Mouse (Mus musculus) monocyte, adult 2 months (primary cell): ENCODE results near the gene Prkce.

Experiments
- DNase-seq, 2 experiments: peaks; one replicate each; pipeline ENCODE4 v3.0.0; 2022; ENCODE audit warnings: low spot score in 2 of 2, low read depth in 1 of 2

Prkce gene

DNA sequence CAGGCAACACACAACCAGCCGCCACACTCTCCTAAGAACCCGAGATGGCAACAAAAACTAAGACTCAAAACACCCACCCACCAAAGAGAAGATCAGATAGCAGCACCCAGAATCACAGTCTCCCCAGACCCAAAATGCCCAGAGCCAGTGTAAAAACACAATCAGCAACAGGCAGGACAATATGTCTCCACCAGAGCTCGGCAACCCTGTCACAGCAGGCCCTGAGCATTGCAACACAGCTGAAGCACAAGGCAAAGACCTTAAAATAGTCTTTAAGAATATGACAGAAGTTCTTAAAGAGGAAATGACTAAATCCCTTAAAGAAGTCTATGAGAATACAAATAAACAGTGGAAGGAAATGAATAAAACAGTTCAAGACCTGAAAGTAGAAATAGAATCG, 495.9 kb downstream of the Prkce start:
- DNase-seq: no peak

DNA sequence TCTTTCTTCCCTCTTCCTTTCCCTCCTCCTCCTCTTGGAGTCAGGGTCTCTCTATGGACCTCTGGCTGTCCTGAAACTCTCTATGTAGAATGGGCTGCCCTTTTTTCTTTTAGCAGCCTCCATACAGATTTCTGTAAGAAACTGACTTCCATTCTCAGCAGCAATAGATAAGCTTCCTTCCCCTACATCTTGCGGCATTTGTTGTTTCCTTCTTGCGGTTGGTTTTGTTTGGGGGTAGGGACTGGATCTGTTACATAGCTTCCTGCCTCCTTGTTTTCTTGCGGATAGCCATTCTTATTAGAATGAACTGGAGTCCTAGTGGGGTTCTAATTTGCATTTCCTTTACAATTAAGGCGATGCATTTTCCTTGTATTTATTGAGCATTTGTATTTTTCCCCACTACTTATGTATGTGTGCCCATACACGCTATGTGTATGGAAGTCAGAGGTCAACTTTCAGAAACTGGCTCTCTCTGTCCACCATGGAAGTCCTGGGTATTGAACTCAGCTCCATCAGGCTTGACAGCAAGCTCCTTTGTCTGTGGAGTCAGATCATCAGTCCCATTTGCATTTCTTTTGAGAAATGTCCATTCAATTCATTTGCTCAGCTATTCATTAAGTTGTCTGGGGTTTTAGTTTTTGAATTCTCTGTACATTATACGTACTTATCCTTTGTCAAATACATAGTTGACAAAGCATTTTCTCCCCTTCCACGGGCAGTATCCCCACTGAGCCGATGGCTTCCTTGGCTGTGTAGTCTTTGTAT, 500.4 kb downstream of the Prkce start:
- DNase-seq: no peak

DNA sequence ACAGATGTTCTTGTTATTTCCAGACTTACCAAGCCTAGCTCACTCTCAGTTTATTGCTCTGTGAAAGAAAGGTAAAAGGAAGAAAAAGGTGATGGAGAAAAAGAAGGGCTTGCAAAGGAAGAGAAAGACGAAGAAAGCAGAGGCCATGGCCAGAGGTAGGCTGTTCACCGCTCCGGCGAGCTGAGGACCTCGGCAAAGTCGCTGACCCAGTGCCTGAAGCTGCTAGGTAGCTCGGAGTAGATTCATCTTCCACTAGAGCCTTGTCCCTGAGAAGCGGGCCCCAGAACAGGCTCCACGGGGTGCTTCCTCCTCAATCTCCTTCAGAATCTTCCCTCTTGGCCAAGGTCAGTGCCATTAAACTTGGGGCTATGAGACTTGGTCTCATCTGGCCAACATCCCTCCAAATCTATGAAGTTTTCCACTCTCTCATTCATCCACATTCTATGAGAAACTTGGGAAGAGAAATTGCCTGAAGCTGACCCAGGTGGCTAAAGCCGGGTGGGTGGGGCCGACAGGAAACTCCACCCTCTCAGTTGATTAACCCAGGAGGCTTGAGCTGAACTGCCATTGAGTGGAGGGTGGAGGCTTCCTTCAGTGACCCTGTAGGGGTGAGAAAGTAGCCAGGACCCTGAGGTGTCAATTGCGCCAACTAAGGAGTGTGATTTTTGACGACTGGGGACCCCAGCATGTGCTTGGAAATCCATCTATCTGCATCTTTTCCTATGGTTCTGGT, 502.2 kb downstream of the Prkce start:
- DNase-seq: no peak

DNA sequence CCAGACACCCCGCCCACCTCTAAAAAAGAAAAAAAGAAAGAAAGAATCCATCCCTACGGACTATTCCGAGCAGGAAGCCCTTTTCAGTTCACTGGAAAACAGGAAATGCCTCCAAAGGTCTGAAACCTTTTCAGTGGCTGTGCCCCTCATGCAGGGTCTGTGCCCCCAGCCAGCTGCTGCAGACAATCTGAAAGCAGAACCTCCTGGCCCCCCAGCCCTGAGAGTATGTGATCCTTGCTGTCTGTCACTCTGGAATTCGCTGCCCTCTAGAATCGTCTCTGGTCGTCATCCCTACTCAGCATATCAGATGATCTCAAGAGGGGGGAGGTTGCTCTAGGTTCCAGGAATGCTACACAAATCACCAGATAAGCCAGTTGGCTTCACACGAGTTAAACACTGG, 503.1 kb downstream of the Prkce start:
- DNase-seq: no peak

DNA sequence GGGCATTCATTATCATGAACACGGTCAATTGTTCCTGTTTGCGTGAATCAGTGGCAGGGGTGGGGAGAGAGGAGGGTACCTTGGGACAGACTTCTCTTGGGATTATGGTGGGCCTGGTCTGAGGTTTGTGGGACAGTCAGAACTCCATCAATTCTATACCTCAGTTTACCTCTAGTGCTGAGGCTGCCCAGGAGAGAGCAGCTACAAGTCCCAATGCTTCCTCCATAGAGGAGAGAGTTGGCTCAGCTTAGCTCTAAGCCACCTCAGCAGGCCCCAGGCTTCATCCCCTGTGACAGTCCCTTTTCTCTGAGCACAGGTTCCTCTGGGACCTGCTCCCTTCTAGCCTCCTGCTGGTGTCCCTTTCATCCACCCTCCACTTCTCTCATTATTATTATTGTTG, 507.4 kb downstream of the Prkce start:
- no peak for DNase-seq

DNA sequence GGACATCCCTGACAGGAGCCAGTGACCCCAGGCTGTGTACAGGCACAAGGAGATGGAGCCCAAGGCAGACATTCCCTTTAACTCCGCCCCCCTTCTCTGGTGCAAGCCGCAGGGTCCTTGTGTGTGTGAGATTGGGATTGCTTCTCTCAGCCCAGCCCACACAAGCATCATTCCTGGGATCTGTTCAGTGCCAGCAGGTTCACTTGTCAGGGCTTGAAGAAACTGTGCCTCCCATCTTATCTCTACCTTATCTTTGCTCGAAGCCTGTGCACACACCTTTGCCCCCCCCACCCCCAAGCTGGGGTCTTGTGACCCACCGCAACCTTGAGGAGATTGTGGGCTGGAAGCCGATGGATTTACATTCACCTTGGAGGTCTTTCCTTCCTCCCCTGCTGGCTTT, 508.8 kb downstream of the Prkce start:
- no peak for DNase-seq

DNA sequence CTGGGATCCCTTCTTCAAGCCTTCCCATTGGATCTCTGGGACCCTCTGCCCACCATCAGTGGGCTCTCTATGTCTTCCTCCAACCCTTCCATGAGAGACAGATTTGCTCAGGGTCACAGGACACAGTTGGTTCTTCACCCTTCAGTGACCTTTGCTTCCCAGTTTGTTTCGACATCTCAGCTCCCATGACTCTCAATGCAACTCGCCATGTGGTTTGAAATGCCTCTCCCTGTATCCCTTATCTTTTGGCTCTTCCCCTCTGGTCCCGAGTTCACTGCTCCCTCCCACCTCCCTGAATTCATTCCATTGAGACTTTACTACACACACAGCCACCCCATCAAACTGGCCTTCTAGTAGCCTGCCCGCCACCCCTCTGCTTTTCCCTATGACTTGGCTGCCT, 509.3 kb downstream of the Prkce start:
- DNase-seq: no peak

DNA sequence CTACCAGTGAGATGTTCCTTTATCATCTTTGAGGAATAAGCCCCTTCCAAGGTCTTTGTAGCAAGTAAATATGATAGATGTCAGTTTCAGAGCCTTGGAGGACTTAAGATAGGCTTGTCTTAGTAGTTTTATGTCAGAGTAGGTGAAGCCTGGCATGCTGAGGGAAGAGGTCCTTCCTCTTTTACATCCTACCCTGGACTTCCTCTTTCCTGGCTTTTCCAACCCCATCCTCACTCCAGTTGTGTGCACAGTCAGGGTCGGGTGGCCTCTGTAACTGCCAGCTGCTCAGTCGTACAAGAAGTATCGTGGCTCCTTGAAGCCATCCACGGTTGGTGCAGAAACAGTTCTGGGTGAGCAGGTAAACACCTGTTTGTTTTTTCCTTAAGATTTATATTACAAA, 517.7 kb downstream of the Prkce start:
- no peak for DNase-seq

DNA sequence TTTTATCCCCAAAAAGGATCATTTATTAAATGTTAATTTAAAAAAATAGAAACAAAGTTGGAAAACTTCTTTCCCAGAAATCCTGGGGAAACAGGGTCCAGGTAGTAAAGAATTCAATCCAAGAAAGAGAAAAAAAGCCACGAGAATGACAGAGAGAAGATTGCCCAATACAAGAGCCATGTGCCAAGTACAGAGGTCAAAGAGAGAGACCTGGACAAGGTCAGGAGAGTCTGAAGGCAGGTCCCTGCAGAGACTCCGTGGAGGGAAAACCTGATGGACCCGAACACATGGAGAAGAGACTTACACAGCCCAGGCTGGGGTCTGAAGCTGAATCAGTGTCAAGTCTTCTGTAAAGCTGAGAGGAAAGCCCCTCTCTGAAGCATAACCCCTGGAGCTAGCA, 519.4 kb downstream of the Prkce start:
- DNase-seq: no peak

DNA sequence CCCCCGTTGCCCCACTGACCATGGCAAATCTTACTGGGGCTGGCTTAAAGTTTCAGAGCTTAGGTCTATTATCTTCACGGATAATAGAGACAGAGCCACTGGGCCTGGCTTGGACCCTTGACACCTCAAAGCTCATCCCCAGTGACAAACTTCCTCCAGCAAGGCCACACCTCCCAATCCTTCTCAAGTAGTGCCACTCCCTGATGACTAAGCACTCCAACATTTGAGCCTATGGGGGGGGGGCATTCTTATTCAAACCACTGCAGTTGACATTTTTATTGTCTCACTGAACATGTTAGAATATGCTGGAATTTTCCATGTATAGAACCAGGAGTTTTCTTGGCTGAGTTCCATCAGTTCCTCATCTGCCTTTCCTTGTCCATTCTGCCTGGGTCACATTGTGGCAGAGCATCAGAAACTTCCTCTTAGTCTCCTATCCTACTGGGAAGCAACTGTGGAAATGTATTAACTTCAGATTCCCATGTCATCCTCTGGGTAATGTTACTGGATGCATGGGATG, 523.3 kb downstream of the Prkce start:
- no peak for DNase-seq

DNA sequence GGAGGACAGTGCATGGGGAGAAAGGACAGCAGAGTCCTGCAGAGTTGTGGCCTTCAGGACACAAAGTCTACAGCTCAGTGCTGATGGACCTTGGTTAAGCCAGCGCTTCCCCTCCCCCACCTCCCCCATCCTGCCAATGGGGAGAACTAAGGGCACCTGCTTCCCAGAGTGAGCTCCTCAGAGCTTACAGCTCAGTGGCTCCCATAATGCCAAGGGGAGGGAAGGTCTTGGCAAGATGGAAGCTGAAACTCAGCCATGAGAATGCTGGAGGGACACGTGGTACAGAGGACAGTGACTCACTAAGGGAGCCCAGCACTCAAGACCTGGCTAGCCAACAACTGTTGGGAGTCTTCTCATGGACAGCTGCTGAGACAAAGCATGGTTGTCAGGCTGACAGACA, 530.2 kb downstream of the Prkce start:
- DNase-seq: no peak

DNA sequence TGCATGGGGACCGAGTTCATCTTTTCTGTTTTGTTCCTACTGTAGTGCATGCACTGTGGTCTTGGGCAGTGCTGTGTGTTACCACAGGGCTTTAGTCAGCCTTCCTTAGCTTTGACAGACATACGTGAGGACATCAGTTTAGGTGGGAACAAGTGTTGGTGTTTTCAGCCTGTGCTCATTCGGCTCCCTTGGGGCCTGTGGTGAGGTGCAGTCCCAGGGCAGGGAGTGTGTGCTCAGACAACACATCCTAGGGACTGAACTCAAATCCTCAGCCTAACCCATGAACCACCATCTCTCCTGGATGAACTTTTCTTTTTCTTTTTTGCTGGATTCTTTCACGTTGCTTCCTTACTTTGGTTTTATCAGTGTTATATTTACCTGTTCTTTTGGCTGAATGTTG, 535.8 kb downstream of the Prkce start:
- no peak for DNase-seq

DNA sequence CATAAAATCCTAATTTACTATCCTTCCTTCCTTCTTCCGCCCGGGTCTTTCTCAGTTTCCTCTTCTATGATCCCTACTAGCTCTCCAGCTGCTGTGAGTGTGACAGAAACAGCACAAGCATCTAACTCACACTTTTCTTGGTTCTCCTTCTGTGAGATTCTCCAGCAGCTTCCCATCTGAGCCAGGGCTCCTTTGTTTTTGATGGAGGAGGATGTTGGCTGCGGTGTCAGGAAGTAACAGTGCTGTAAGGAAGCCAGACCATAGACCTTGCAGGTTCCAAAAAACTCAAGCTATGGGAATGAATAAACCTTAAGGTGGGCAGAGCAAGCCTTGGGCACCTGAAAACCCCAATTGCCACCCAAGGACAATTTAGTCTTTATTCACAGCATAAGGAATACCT, 537.7 kb downstream of the Prkce start:
- DNase-seq: no peak

DNA sequence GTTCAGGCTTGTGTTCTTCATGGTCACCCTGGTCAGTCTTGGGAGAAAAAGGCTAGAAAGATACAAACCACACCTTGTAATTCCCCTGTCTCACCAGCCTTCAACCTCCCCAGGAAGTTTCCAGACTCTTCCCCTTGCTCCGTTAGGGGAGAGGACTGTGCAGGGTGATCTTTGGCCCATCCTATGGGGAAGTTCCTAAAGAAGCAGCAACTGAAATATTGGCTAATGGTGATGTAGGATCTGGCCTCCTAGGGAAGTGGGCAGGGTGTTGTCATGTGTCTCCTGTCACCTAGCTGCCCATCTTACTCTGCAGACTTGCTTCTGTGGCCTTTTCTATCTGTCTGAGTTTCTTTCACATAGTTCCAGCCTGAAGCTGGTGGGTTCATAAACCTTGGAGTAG, 538.9 kb downstream of the Prkce start:
- DNase-seq: no peak
